Mouse (Mus musculus) layer of hippocampus, postnatal 36 days (tissue): ENCODE measurements around the gene Dph1. TPM values are rescaled to one million over a fixed set of nuclear protein-coding genes. Genes with fewer than 3 reads are reported as not detected.

ENCODE experiments used
- DNase-seq, 2 experiments: peaks; one replicate each; pipeline ENCODE4 v3.0.0; 2022
- total RNA-seq, 2 experiments: library from RNA; stranded (reverse); gene quantifications; 2 replicates each; pipeline ENCODE4 v1.2.3; 2021

The Dph1 gene
- total RNA-seq, 2 experiments from 2014 or later: 33.4 to 33.9 TPM

DNA sequence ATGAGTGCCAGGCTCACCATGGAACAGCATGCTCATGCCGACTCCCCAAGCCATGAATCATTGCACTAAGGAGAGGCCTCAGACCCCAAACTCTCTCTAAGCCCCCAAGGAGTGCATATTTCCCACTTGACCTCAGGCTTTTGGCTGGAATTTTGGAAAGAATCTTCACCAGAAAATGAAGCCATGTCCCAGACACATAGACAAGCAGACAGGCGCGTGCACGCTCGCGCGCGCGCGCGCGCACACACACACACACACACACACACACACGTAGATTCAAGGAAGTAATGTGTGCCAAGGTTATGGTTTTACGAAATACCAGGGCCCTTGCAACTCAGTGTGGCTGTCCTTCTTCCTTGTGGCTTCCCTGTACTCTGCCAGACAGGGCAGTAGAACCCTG lies 32.6 kb downstream of the Dph1 start:
- DNase-seq: no peak

DNA sequence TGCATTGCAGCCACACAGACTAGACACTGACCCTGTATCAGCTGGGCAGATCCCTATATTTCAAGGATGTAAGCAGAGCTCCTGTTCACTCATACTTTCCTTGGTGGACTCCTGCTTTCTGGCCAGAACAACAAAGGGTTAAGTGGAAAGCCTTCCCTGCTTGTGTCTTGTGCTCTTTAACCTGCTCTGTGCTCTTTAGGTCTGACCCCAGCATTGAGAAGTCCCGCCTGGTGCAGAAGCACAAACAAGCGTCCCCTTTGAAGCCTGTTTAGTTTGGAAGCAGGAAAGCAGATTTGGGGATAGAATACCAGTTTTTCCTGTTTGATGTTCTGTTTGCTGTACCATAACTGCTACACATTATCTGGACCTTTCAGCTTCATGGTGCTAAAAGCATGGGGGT lies 33.1 kb downstream of the Dph1 start:
- no peak for DNase-seq

GRCm38 (mm10) chr11:75157037-75157436 lies 34.0 kb downstream of the Dph1 start:
- DNase-seq: no peak

GRCm38 (mm10) chr11:75156416-75156815 lies 34.6 kb downstream of the Dph1 start:
- DNase-seq: no peak

- no peak for DNase-seq
Observed at GRCm38 (mm10) chr11:75155985-75156384, 35.1 kb downstream of the Dph1 start.

- no peak for DNase-seq
Observed at GRCm38 (mm10) chr11:75154053-75154585, 36.9 kb downstream of the Dph1 start.

DNA sequence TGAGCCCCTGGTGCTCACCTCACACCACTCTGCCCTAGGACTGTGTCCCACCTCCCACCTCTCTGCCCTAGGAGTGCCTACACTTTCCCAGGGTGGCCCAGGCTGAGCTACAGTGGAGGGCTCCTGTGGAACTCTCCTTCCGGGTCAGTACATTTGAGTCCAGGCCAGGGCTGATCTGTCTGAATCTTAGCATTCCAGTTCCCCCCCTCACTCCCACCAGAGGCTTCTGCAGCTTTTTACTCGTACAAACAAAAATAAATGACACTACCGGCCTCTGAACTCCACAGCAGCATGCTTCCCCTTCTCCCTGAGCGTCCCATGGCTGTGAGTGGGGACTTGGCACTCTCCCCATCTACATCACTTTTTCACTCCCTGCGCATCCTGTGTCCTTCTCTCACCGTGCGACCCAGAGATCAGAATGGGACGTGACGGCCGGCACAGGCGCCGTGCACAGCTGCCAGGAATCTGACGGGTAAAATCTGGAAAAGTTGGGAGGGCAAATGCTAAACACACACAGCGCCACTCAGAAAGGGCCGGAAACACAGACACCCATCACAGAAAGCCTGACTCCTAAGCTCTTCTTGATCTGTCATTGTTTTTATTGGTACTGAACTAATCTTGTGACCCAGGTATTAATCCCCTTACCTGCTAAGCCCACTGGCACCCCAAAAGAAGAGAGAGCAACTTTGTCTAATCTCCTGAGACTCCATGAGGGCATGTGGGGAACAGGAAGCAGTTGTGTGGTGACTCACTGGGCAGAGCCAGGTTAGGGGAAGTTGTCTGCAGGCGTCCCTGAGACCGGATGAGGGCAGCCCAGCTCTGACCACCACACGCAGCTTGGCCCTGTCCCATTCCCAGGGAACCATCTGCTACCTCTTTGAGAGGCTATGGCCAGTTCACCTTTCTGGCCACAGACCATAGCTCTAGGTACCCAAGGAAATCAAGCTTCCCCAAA lies 38.2 kb downstream of the Dph1 start:
- no peak for DNase-seq

GRCm38 (mm10) chr11:75150346-75150745 lies 40.7 kb downstream of the Dph1 start:
- DNase-seq: no peak

DNA sequence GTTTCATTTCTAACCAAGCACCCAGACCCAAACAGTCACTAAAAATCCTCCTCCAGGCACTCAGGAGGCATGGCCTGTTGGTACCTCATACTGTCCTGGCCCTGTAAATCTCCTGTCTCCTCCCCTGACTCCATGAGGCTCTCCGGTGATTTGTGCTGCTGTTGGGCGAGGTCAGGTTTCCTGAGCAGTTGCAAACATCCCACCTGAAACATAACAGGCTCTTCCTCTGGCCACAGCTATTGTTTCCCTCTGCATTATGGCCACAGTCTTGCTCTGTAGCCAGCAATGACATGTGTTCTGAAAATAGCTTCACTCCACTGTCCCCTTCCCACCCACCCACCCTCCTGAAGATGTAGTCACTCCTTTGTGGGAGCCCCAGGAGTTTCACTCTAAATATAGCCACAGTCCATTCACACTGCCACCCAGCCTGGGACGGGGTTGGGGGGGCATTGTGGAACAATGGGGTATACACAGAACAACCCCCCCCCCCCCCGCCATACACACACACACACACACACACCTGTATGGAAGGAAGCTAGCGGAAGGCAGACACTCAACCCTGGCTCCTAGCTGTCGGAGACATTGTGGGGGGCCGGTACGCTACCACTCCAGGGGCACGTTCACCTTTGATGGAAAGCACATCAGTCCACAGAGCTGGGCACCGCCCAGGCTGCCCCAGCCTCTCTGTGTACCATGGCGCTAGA lies 42.6 kb downstream of the Dph1 start:
- no peak for DNase-seq

- DNase-seq: no peak
Observed at GRCm38 (mm10) chr11:75147846-75148168, 43.2 kb downstream of the Dph1 start.

GRCm38 (mm10) chr11:75147106-75147845 lies 43.8 kb downstream of the Dph1 start:
- DNase-seq: no peak

- no peak for DNase-seq
Observed at GRCm38 (mm10) chr11:75145841-75146240, 45.2 kb downstream of the Dph1 start.

DNA sequence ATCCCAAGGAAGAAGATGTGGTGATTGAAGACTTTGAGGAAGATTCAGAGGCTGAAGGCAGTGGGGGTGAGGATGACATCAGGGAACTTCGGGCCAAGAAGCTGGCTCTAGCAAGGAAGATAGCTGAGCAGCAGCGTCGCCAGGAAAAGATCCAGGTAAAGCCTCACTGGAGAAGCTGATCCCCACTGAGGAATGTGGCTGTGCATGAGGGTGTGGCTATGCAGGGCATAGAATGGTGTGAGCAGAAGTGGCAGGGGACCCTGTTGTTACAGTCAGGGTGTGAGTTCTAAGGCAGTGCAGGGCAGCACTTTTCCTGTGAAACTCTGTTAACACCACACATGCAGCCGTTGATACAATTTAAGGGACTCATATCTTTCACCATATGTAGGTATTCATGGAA lies 48.3 kb downstream of the Dph1 start:
- no peak for DNase-seq

GRCm38 (mm10) chr11:75141913-75142312 lies 49.1 kb downstream of the Dph1 start:
- DNase-seq: no peak

DNA sequence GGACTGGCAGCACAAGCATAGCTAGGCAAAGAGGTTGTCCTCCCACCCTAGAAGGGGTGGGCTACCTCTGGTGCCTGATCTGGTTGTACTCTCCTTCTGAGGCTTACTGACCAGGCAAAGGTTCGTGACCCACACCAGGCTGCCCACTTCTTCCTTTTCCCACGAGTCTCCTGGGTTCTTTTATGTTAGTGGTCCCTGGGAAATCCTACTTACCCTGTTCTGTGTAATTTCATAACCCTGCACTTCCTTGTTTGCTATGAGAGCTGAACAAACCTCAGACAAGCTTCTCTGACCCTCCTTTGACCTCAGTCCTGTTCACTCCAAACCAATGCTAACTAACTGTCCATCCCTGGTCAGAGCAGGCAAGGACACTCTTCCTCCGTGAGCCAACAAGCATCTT lies 50.0 kb downstream of the Dph1 start:
- DNase-seq: no peak

DNA sequence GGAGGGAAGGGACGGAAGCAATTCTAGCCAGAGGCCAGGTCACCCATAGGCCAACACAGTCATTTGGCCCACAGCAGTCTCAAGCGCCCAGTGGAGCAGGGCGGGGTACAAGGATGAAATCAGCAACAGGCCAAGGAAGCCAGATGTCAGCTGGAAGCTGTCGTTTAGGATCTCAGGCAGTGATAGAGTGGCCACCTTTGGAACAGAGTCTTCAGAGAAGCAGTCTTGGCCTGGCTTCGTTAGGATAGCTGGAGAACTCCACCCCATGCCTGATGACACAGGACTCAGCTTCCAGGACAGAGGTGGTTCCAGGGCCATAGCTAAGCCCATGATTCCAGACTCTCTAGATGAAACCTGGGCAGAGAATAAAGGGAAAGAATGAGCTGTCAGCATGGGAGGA lies 50.6 kb downstream of the Dph1 start:
- DNase-seq: no peak

GRCm38 (mm10) chr11:75139122-75139963 lies 51.7 kb downstream of the Dph1 start:
- DNase-seq: no peak

DNA sequence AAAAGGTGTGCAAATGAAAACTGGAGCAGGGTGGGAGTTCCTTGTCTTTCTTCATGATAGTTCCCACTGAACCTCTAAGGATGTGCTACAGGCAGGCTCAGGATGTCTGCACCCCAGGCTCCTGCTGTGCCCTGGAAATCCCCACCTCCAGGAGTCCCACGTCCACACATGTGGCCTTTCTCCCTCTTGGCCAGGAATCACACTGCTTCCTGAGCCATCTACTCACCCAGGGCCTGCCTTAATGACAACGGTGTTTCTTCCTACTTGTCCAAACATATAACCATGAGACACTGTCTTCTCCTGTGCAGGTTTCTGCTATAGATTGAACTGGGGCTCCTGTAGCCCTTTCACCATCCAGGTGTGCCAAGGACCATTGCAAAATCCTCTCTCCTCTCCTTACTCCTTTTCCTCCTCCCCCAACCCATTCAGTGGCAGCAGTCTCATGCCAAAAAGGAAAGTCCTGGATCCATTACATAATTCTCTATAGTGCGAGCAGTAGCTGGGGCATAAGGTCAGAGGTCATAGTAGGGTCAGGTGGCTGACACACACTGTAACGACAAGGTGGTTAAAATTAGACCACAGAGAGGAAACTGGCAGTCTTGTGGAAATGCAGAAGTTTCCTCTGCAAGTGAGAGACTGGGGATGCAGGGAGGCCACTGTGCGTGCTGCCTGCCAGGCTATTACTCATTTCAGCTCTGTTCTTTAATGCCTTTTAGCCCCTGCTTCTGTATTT lies 54.2 kb downstream of the Dph1 start:
- no peak for DNase-seq

DNA sequence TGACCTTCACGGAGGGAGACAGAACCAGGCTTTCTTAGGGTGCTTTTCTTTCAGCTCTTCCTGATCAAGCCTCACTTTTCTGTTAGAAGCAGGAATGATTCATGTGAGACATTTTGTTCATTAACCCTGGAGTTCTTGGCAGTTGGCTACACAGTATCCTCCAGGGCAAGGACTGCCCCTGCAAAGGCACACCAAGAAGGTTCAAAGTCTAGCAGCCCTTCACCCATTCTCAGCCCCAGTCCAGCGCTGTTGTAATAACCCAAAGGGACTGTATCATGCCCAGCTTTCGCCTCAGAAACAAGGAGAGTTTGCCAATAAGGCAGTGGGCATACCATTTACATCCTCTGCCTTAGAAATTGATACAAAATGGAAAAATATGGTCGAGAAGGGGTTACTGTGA lies 55.7 kb downstream of the Dph1 start:
- DNase-seq: no peak

- no peak for DNase-seq
Observed at GRCm38 (mm10) chr11:75134485-75135068, 56.5 kb downstream of the Dph1 start.

DNA sequence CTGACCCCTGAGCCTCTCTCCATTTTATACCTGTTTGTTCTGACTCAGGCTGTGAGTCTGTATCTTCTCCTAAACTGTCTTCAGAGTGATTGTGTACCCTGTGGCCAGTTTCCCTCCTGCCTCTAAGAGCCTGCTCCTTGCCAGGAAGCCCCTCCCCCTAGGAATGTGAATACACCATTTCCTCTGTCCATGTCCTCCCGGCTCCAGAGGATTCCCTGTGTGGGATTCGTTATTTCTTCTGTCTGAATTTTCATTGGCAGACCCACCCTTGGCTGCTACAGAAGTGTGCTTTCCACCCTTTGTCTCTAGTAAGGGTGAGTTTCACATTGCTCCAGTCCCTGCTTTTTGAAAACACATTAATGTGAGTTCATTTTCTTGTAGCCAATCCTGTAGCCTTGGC lies 57.1 kb downstream of the Dph1 start:
- no peak for DNase-seq
